Mouse (Mus musculus): ENCODE data around the gene Fam187a.

DNA sequence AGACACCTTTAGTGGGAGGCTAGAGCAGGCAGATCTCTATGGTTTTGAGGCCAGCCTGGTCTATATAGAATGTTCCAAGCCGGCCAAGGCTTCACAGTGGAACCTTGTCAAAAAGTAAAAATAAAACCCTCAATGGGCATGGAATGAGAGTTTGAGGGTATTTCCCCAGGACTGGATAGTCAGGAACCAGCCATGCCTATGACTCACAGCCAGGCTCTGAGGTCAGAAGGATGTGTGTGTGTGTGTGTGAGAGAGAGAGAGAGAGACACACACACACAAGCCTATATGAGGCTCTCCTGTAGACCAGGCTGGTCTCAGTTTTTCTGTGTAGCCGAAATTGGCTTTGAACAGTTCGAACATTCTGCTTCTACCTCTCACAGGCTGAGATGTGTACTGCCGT, 9.7 kb downstream of the Fam187a start:
- TF ChIP-seq POLR2A (IDR thresholded peaks at IDR 0.05; ENCODE audit: borderline replicate concordance, control insufficient read depth, low read depth, low read length) (no peak), CTCF (IDR thresholded peaks at IDR 0.05; ENCODE audit: control insufficient read depth, insufficient read depth, low read length) (no peak)

Measured in bone marrow, adult 2 months (tissue).